Mouse (Mus musculus): Measurements from ENCODE around the gene Psmb8.
A peak's percentile ranks its signal among the peaks of the same experiment; 100 is the strongest.

Psmb8 gene

GRCm38 (mm10) chr17:34196941-34197894 lies at the start of gene Psmb8:
Gene Psmb8, plus strand, starts transcription at chr17:34197721.
- DNase-seq, result peak; percentile 91

- DNase-seq, result no peak
Observed at GRCm38 (mm10) chr17:34152923-34153322, 44.6 kb upstream of the Psmb8 start, which contains the start of gene H2-DMb1. Gene H2-DMb1, plus strand, starts transcription at chr17:34153072.

- no peak for DNase-seq
Observed at GRCm38 (mm10) chr17:34155534-34155933, 42.0 kb upstream of the Psmb8 start.

GRCm38 (mm10) chr17:34164202-34164895 lies 33.2 kb upstream of the Psmb8 start:
- DNase-seq, result peak; percentile 78

- DNase-seq, result peak; percentile 57
Observed at GRCm38 (mm10) chr17:34165033-34165730, 32.3 kb upstream of the Psmb8 start.

- peak; percentile 64 for DNase-seq
Observed at GRCm38 (mm10) chr17:34169279-34169678, 28.2 kb upstream of the Psmb8 start.

GRCm38 (mm10) chr17:34170487-34170876 lies 27.0 kb upstream of the Psmb8 start:
- no peak for DNase-seq

GRCm38 (mm10) chr17:34170877-34171498 lies 26.5 kb upstream of the Psmb8 start:
- DNase-seq, result peak; percentile 90

- no peak for DNase-seq
Observed at GRCm38 (mm10) chr17:34172528-34172927, 25.0 kb upstream of the Psmb8 start.

- DNase-seq, result no peak
Observed at GRCm38 (mm10) chr17:34174075-34174474, 23.4 kb upstream of the Psmb8 start.

- no peak for DNase-seq
Observed at GRCm38 (mm10) chr17:34177179-34177578, 20.3 kb upstream of the Psmb8 start.

- no peak for DNase-seq
Observed at GRCm38 (mm10) chr17:34179019-34179418, 18.5 kb upstream of the Psmb8 start.

- no peak for DNase-seq
Observed at GRCm38 (mm10) chr17:34179913-34180859, 17.3 kb upstream of the Psmb8 start.

- no peak for DNase-seq
Observed at GRCm38 (mm10) chr17:34183564-34184219, 13.8 kb upstream of the Psmb8 start.

GRCm38 (mm10) chr17:34185526-34185925 lies 12.0 kb upstream of the Psmb8 start:
- no peak for DNase-seq

- no peak for DNase-seq
Observed at GRCm38 (mm10) chr17:34186885-34187260, 10.6 kb upstream of the Psmb8 start.

GRCm38 (mm10) chr17:34187261-34187916 lies 10.1 kb upstream of the Psmb8 start, which contains the start of the genes Tap1 and Psmb9:
Gene Tap1, plus strand, starts transcription at chr17:34187553.
Gene Psmb9, minus strand, starts transcription at chr17:34187764.
- peak; percentile 100 for DNase-seq

- peak; percentile 59 for DNase-seq
Observed at GRCm38 (mm10) chr17:34188010-34188409, 9.5 kb upstream of the Psmb8 start.

GRCm38 (mm10) chr17:34188986-34189385 lies 8.5 kb upstream of the Psmb8 start:
- no peak for DNase-seq

- no peak for DNase-seq
Observed at GRCm38 (mm10) chr17:34192852-34193251, 4.7 kb upstream of the Psmb8 start.

Measured in thymus, postnatal 14 days (tissue).